Mouse (Mus musculus) cerebellum, adult 2 months (tissue): Measurements from ENCODE around the gene Rps5. TPM values are rescaled to one million over a fixed set of nuclear protein-coding genes. Genes with fewer than 3 reads are reported as not detected.

Experiments
- DNase-seq, 2 experiments: peaks; one replicate each; pipeline ENCODE4 v3.0.0; 2021
- H3K27ac ChIP-seq: fragments of 200-500 bp; 2 replicates; pipeline ENCODE4 v1.5.1; 2012; ENCODE audit warnings: low read length, control low read depth, inconsistent platforms; ENCODE audit not compliant: insufficient read depth
- H3K27me3 ChIP-seq: fragments of 200-500 bp; 2 replicates; pipeline ENCODE4 v1.6.1; 2012; ENCODE audit warnings: inconsistent platforms, mild to moderate bottlenecking, low read length, moderate library complexity; ENCODE audit not compliant: control insufficient read depth, insufficient read depth
- H3K4me1 ChIP-seq: fragments of 200-500 bp; 2 replicates; pipeline ENCODE4 v1.6.1; 2011; ENCODE audit warnings: low read length; ENCODE audit not compliant: control insufficient read depth, insufficient read depth
- H3K4me3 ChIP-seq: fragments of 200-500 bp; replicated peaks from 2 replicates; pipeline ENCODE3; 2011; ENCODE audit warnings: mild to moderate bottlenecking, low read depth, low read length, control low read depth; ENCODE audit not compliant: insufficient read depth
- CTCF ChIP-seq: fragments of 200-500 bp; IDR thresholded peaks from 2 replicates; pipeline ENCODE4 v1.5.1; 2011; ENCODE audit warnings: low read depth, mild to moderate bottlenecking, control low read depth, low read length, moderate library complexity, borderline replicate concordance; ENCODE audit not compliant: insufficient read depth
- POLR2A ChIP-seq: fragments of 200-500 bp; IDR thresholded peaks from 2 replicates; pipeline ENCODE4 v1.6.1; 2011; ENCODE audit warnings: low read length, control low read depth, borderline replicate concordance; ENCODE audit not compliant: insufficient read depth
- WGBS: fragments of 180-500 bp; shearing (Covaris S2); methylation state at CpG from one replicate; pipeline ENCODE4 v1.1.7; 2018; 5-methylcytosine and 5-hydroxymethylcytosine counted together
- polyA plus RNA-seq: library from polyadenylated mRNA; depleted of rRNA; stranded (reverse); fragments of >200 nt; gene quantifications from 2 replicates; pipeline ENCODE4 v1.2.3, GENCODE M21; 2012; rRNA removed

Rps5 gene
- polyA plus RNA-seq, 1 experiment: 700 TPM

DNA sequence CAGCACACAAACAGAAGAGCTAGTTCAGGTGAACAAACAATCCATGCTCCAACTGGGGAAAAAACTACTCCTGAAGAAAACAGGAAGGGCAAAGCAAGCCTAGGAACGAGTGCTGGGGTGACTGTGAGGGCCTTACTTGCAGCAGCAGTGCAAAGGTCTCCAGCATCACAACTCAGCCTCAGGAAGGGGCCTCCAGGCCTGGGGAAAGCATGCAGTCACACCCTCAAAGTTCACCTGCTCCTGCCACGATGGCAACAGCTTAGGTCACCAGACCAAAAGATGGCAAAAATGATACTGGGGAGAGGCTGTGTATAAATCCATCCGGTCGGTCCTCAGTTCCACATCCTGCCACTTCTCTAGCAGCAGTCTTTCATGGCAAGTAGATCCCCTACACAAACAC lies 36.9 kb downstream of the Rps5 start:
- Histone ChIP-seq H3K27ac (no peak overlapping the region), H3K27me3 (no peaks in the 10 kb centered on the region), H3K4me3 (no peak overlapping the region), H3K4me1 (no peaks in the 10 kb centered on the region)
- DNase-seq: no peak
- 77% methylated on average over 4 of the region's 4 CpGs for WGBS
- TF ChIP-seq CTCF (no peak), POLR2A (no peak)

- Histone ChIP-seq H3K27me3 (no peaks in the 10 kb centered on the region), H3K27ac (no peak overlapping the region), H3K4me1 (no peaks in the 10 kb centered on the region; the same call in 1 of the 2 replicates), H3K4me3 (no peak overlapping the region)
- TF ChIP-seq CTCF (no peak), POLR2A (no peak)
- 28% methylated on average over 4 of the region's 4 CpGs for WGBS
- no peak for DNase-seq
Observed at GRCm38 (mm10) chr7:12959718-12960117, 37.6 kb downstream of the Rps5 start.

GRCm38 (mm10) chr7:12961511-12962141 lies 39.5 kb downstream of the Rps5 start:
- TF ChIP-seq POLR2A (peak; percentile 47; the same call in 1 of the 2 replicates), CTCF (no peak)
- DNase-seq: peak; percentile 45 to 69
- WGBS: 1% methylated on average over 29 of the region's 29 CpGs
- Histone ChIP-seq H3K4me3 (peak overlapping the region; percentile 100), H3K27ac (peak overlapping the region; percentile 70), H3K27me3 (no peaks in the 10 kb centered on the region), H3K4me1 (peaks cover 5% of the 10 kb centered on the region; the same call in 1 of the 2 replicates)

DNA sequence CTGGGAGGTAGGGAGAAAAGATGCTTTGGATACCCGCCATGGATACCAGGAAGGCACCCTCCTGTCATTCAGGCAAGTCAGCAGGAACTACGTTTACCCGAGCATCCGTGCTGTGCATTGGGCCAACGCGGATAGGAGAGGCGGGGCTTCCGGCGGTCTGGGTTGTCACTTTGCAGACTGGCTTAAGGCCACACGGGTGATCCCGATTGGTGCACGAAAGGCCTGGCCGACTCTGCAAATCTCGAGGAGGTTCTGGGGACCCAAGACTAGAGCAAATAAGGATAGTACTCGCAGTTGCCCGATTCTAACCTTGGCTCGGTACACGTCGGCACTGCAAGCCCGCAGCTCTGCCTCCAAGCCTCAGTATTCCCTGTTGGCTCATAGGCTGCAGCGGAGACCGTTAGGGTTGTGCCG lies 43.6 kb downstream of the Rps5 start, which contains the start of gene Zfp324:
Gene Zfp324, plus strand, starts transcription at position 161 of the 414 bp plus-strand sequence.
- WGBS: under 1% methylated on average over 23 of the region's 23 CpGs
- no peaks in the 10 kb centered on the region for H3K27me3 ChIP-seq

GRCm38 (mm10) chr7:12966104-12966845 lies 44.2 kb downstream of the Rps5 start:
- Histone ChIP-seq H3K4me3 (peak overlapping the region; percentile 94), H3K4me1 (peaks cover 5% of the 10 kb centered on the region; the same call in 1 of the 2 replicates), H3K27ac (peak overlapping the region; percentile 95), H3K27me3 (no peaks in the 10 kb centered on the region)
- DNase-seq: peak; percentile 90 to 92
- under 1% methylated on average over 29 of the region's 29 CpGs for WGBS
- TF ChIP-seq POLR2A: no peak
- TF ChIP-seq CTCF: no peak

More for the DNA sequence above, 43.6 kb downstream of the Rps5 start, which contains the start of gene Zfp324:
- no peak for TF ChIP-seq CTCF
- peak; percentile 66; the same call in 1 of the 2 replicates for TF ChIP-seq POLR2A
- H3K4me3 ChIP-seq: peak within 1 kb of the TSS; percentile 94
- H3K4me1 ChIP-seq: peaks cover 5% of the 10 kb centered on the region; the same call in 1 of the 2 replicates
- DNase-seq: peak; percentile 93 to 96
- peak within 1 kb of the TSS; percentile 95 for H3K27ac ChIP-seq

GRCm38 (mm10) chr7:12970906-12971305 lies 48.8 kb downstream of the Rps5 start:
- TF ChIP-seq CTCF (no peak), POLR2A (no peak)
- H3K27me3 ChIP-seq: no peaks in the 10 kb centered on the region
- no peak overlapping the region for H3K4me3 ChIP-seq
- DNase-seq: no peak
- no peak overlapping the region for H3K27ac ChIP-seq
- H3K4me1 ChIP-seq: no peaks in the 10 kb centered on the region
- WGBS: 95% methylated on average over 25 of the region's 25 CpGs

Other genes starting within 250 kb of the Rps5 start
- not detected in 2 replicates for gene Vmn2r55, start 237.3 kb upstream of the Rps5 start, polyA plus RNA-seq
- 0.02 TPM in 2 replicates for gene Vmn2r56, start 187.3 kb upstream of the Rps5 start, polyA plus RNA-seq
- gene Zscan18, start 118.7 kb upstream of the Rps5 start, polyA plus RNA-seq: 10.8 and 11.2 TPM in 2 replicates
- gene Zfp329, start 103.4 kb upstream of the Rps5 start, polyA plus RNA-seq: 16.3 and 16.7 TPM in 2 replicates
- 12.6 and 13.5 TPM in 2 replicates for gene Zfp110, start 87.5 kb upstream of the Rps5 start, polyA plus RNA-seq
- gene Zfp128, start 41.1 kb upstream of the Rps5 start, polyA plus RNA-seq: 5.6 and 6.1 TPM in 2 replicates
- gene Zscan22, start 24.5 kb upstream of the Rps5 start, polyA plus RNA-seq: 13.1 and 14.0 TPM in 2 replicates
- gene Rnf225, start 5.1 kb downstream of the Rps5 start, polyA plus RNA-seq: 2.6 and 3.5 TPM in 2 replicates
- 5.8 and 6.2 TPM in 2 replicates for gene Zfp324, start 43.5 kb downstream of the Rps5 start, polyA plus RNA-seq
- gene Zfp446, start 55.6 kb downstream of the Rps5 start, polyA plus RNA-seq: 13.8 and 16.0 TPM in 2 replicates
- gene Slc27a5, start 75.9 kb downstream of the Rps5 start, polyA plus RNA-seq: 1.7 and 2.1 TPM in 2 replicates
- gene Trim28, start 76.8 kb downstream of the Rps5 start, polyA plus RNA-seq: 250 and 266 TPM in 2 replicates
- gene Zbtb45, start 87.7 kb downstream of the Rps5 start, polyA plus RNA-seq: 31.9 and 33.5 TPM in 2 replicates
- 258 and 264 TPM in 2 replicates for gene Chmp2a, start 112.5 kb downstream of the Rps5 start, polyA plus RNA-seq
- gene Ube2m, start 116.0 kb downstream of the Rps5 start, polyA plus RNA-seq: 376 and 405 TPM in 2 replicates
- 4.6 TPM in 2 replicates for gene Mzf1, start 132.5 kb downstream of the Rps5 start, polyA plus RNA-seq
- gene Vmn1r85, start 172.9 kb downstream of the Rps5 start, polyA plus RNA-seq: not detected in 2 replicates
- gene Vmn1r86, start 197.6 kb downstream of the Rps5 start, polyA plus RNA-seq: not detected in 2 replicates
- gene Vmn1r87, start 217.9 kb downstream of the Rps5 start, polyA plus RNA-seq: not detected in 2 replicates
- not detected in 2 replicates for gene Vmn1r88, start 237.3 kb downstream of the Rps5 start, polyA plus RNA-seq